Mouse (Mus musculus) layer of hippocampus, adult 9-10 months (tissue): ENCODE data around the gene Ryr3.
A peak's percentile ranks its signal among the peaks of the same experiment; 100 is the strongest.

Experiments used
- DNase-seq: peaks from one replicate; pipeline ENCODE4 v3.0.0; 2022; ENCODE audit warnings: low spot score

Ryr3 gene

DNA sequence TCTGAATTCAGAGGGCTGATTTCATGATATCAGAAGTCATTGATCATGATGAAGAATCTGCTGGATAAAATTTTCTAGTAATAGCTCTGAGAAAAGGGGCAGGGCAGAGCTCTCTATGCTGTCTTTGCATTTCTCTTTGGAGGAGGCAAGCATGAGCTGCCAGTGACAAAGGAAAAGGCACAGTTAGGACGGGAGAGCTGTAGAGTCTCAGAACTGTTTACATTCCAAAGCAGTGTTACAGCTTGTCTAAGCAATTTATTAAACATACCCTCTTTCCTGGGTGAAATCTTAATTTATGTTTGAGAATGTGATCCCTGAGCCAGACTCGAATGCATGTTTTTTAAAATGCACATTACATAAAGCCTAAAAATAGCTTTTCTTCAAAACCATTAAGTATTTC, 435.3 kb downstream of the Ryr3 start:
- no peak for DNase-seq

DNA sequence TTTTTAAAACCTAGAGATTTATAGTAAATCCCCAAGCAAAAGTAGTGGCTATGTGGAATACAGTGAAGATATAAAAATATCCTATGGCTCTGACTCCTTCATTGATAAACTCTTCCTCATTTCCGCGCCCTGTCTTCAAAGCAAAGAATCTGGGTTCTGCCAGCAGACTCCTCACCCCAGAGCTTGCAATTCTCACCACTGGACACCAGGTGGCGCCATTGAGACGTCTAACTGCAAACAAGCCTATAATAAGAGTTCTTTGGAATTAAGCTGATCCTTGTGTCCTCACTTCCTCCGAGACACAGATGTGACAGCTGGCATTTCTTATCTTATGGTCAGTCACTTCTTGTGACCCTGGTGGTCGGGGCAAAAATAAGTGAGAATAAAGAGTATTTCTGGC, 442.1 kb downstream of the Ryr3 start:
- peak; percentile 56 for DNase-seq

DNA sequence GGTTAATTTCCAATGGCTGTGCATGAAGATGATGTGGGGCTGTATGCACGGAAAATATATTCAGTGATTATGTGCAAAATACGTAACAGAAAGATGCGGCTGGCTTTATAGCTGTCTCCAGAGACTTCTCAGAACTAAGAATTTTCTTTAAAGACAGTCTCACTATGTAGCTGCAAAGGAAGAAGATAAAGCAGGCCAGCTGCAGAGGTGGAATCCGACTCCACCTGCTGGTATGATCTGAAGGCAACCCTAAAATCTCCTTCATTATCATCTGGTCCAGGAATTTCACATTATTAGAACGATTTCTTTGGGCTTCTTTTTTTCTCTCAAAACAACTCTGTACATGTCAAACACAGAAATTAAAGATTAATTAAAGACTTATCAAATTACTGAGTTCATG, 449.2 kb downstream of the Ryr3 start:
- no peak for DNase-seq

DNA sequence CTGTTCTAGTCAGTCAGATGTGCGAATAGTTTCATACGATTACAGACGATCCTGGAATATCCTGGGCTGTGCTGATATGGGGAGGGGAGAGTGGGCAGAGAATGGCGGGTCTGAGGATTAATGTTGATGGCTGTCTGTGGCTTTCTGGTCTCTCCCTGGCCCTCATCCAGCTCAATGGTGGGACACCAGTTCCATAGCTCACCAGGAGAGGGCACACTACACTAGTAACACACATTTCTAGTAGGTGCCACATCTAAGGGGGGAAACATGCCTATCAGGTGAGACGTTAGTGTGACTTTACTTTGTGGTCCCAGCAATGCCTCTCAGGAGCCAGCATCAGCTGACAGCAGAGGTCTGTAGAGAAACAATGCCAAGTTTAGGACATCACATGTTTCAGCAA, 451.9 kb downstream of the Ryr3 start:
- DNase-seq, result no peak

DNA sequence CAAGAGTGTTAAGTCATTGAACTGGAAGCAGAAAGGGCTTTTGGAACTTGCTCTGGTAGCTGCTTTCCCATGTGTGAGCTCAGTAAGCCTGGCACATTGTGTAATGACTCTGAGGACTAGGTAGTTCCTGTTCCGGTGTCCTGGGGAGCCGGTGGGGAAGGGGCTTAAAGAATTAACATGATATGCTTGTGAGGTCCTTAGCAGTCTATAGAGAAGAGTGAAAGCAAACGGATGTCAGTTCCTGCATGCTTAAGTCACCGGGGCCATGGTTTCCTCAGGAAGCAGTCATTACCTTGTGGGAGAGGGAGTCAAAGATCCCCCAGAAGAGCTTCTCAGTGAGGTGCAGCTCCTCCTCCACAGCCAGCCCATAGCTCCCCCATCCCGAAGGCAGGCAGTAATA, 452.6 kb downstream of the Ryr3 start:
- DNase-seq, result no peak

DNA sequence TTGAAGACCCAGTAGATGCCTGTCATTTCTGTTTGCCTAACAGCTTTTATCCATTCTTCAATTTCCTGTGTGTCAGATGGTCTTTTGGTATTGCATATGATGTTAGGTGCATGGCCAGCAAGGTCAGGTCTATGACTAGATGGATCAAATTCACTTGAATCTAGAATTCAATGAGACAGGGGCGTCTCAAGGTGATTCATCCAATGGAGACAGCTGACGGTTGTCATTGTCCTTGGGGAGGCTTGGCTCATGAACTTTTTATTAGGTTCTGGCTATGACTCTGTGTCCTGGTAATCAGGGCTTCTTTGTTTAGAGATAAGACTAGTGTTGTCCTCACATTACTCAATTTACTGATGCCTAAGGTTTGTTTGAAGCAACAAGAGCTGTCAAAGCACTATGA, 454.9 kb downstream of the Ryr3 start:
- DNase-seq, result no peak

DNA sequence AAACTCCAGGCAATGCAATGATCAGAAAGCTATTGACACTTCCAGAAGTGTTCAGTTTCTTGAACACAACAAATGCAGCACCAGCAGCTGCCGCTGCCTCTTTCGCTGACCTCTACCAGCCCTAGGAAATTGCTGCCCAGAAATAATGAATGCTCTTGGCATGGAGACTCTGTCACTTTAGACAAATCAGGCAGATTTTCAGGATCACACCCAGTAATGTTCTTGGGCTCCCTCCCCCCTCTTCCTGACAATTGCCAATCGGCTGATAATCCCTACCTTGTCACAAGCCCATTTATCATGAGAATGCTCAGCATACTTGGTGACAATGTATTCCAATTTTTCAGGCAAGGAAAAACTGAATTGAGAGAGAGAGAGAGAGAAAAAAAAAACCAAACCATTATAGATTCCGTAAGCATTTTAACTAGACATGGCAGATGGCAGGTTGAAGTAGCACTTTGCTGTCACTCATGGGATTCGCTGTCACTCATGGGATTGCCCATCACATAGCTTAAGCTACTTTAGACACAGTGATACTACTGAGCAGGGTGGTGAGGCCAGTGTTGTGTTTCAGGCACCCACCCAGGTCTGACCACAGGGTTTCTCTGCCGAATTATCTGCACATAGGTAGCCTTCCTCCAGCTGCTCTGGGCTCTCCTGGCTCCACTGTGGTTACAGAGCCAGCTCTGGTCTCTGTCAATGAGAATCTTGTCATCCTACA, 455.5 kb downstream of the Ryr3 start:
- DNase-seq, result no peak

DNA sequence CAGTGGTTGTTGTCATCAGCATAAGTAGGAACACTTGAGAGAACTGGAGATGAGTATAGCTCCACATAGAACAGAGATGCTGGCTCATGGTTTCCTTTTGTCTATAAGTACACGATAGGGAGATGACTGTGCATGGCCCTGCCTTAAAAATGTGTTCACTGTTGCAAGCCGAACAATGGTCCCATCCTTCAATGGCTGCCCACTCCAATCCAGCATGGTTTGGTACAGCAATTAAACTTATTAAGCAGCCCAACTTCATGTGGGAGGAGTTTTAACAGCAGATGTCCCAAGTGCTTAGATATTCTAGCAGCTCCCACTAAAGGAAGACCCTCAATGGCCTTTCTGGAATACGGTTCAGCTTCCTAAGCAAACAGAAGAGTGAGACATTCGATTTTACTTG, 456.2 kb downstream of the Ryr3 start:
- no peak for DNase-seq

DNA sequence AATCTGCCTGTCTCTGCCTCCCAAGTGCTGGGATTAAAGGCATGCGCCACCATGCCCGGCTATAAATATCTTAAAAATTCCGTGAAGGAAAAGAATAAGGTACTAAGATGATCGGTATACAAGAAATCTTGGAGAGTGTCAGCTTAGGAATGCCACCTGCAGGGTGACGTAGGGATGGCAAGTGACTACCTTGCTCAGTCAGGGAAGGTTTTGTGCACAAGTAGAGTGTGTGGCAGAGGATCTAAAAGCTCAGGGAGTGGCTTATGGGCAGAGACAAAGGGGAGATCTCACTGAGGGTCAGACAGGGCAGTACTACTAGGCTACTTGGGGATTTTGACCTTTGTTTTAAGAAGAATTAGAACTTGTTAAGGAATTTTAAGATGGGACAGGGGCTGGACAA, 457.2 kb downstream of the Ryr3 start:
- DNase-seq, result no peak

DNA sequence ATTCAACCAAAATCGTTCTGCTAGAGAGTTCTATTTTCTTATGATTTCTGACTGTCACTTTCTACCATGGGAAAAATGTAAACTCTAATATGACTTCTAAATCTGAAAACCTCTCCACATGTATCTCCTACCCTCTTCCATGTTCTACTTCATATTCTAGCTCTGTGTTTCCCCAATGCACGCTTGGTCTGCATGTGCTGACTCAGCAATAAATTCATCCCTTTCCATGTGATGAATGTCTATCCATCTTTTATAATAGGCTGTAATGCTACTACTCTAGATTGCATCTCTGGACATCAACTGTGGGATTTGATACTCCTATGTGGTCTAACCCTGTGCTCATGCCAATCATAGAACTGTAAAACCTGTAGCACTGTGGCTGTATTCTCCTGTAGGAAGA, 458.2 kb downstream of the Ryr3 start:
- DNase-seq, result no peak

DNA sequence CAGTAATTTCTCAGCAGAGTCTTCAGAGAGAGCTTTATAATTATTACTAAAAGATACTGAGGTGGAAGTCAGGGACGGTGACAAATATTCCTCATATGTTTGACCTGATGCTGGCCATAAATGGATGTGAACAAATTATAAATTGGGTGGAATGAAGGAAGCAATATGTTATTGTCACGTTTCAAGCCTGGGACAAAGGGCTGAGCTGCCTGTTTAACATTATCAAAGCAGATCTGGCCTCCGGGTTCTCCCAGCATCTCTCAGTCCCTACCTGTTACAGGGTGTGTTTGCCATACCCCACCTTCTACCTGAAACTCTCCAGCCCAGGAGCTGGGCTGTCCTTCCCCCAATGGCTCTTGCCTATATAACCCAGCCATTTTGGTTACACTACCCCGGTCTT, 463.6 kb downstream of the Ryr3 start:
- DNase-seq, result no peak

DNA sequence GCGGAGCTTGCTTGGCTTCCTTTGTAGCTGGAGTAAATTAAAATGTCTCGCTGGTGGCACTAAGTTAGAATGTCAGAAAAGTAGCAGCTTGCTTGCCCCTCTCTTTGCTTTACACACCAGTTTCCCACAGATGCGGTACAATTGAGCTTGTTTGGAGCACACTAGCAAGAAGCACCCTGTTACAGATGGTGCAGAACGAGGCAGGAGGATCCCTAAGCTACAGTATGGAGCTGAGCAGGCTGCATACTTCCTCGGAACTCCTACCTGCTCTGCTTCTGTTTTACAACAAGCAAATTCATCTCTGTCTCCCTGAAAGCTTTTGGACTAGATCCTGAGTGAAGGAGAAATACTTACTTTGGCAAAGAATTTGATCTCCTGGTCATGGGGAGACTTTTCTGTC, 465.5 kb downstream of the Ryr3 start:
- DNase-seq, result no peak

DNA sequence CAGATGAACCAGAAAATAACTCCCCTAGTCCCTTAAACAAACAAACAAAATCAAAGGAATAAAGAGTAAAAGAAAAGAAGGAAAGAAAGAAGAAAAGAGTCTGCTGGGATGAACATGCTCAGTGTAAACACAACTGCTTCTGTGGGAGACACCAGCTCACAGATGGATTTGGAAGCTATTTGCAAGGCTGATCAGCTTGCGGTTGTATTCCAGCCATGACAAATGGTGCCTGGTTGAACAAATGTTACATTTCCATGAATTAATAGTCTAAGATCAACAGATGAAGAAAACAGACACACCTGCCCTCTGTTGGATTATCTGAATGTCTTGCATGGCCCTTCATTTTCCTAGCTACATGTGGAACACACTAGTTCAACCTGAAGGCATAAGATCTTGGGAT, 468.4 kb downstream of the Ryr3 start:
- DNase-seq, result peak; percentile 27

DNA sequence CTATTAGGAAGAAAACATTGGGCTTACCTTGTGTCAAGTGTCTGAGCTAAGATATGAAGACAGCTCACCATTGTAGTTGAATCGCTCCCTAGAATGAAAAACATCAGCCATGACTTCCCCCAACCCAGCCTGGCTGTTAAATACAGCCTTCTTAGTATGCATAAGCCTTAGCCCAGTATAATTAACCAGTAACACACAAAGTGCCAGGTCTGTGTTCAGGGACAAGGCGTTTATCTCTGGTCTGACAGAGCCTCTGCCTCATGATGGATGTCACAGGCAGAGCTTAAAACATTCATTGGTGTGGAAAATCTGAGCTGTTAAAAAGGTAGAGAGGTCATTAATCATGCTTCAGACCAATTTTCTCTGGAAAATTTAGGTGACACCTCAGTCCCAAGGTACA, 484.0 kb downstream of the Ryr3 start:
- no peak for DNase-seq

DNA sequence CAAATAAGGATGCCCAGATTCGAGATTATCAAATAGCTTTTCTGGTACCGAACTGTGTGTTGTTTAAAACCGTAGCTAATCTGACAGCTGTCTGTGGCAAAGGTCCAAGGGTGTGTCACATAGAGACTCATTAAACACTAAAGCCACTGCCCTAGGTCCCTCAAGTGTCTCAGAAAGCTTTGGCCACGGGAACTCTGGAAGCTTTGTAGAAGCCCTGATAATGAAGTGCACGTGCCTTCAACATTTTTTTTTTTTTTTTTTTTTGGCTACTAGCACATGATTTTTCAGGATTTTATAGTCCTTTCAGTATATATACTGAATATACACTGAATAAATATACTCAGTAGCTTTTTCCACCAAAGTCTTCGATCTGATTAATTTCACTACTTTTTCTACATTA, 489.1 kb downstream of the Ryr3 start:
- no peak for DNase-seq

DNA sequence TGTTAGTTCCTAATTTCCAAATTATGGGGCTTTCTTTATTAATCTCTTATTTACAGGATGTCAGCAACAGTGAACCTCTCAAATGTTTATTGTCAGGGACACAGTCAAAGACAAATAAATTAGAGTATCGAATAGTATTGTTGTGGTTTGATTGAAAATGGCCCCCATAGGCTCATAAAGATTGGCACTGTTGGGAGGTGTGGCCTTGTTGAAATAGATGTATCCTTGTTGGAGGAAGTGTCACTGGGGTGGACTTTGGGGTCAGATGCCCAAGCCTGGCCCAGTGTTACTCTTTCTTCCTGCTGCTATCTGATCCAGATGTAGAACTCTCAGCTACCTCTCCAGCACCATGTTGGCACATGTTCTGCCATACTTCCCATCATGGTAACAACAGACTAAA, 495.7 kb downstream of the Ryr3 start:
- no peak for DNase-seq

DNA sequence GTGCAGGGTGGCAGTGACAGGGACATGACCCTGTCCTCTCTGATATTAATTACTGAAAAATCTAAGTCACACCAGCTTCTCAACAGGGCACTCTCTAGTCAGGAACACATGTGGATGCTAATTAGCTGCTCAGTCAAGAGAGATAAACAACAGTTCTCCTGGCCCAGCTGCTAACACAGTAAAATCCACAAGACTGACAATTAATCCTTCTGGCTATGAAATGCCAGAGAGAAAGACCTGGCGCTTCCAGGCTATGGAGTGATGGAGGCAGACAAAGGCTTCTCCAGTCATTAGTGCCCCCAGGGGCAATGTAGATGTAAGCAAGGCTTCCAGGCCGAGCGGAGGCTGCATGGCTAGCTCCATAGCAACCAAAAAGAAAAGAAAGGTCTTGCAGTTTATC, 496.2 kb downstream of the Ryr3 start:
- no peak for DNase-seq

DNA sequence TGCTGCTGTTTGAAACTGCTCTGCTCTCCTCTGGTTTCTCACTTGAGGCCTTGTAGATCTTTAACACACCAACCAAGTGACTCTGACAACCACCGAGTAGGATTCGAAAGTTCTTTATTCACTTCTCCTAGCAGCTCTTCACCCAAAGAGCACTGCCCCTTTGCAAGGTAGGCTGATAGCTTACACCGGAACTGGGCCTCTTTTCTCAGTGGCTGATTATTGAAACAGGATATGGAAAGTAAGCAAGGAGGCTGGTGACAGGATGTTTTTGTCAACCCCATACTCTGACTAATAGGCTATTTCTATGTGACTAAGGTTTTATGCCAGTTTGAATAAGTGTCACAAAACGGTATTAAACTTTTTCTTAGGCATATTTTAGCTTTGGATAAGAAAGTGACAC, 502.2 kb downstream of the Ryr3 start:
- no peak for DNase-seq

DNA sequence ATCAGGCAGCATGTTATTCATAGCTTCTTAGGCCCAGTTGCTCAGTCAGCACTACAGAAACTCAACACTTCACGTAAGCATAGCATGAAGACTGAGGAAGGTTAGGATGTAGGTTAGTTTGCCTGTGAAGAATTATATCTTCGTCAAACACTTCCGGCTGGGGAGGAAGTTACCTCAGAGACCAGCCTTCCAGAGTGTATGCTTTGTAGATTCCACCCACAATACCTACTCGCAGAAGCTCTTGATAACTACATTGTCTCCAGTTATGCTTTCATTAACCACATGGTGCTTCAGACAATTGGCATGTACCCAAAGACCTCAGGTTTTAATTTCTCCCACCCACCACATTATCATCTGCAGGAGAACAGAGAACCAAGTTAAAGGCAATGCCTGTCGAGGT, 535.1 kb downstream of the Ryr3 start:
- DNase-seq, result no peak

DNA sequence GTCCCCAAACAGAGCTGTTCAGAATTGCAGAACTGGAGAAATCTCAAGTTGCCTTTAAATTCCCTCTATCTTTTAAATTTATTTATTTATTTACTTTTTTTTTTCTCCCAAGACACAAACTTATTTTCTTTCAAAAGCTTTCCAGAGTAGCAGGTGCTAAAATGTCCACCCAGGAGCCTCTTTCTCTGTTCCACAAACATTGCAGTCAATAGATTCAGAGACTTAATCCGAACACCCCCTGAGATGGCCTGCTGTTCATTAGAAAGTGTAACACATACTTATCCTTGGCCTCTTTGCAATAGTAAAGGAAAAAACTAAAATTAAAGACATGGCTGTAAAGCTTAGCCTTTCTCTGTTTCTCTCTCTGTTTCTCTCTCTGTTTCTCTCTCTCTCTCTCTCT, 539.6 kb downstream of the Ryr3 start:
- no peak for DNase-seq

DNA sequence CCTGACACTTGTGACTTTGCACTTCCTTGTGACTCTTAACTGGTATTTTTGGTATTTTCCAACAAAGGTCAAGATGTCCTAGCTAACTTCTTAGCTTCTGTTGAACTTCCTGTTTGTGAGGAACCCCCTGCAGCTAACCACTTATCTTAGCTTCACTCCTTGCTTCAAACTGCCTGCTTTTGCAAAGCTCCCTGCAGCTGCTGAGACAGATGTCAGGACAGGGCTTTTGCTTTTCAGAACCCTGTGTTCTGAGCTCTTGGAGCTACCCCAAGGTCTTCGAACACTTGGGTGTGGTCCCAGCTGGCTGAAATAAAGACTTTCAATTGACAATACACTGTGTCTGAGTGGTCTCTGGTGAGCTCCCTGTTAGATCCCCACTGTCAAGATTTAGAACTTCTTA, 540.2 kb downstream of the Ryr3 start:
- DNase-seq, result no peak

DNA sequence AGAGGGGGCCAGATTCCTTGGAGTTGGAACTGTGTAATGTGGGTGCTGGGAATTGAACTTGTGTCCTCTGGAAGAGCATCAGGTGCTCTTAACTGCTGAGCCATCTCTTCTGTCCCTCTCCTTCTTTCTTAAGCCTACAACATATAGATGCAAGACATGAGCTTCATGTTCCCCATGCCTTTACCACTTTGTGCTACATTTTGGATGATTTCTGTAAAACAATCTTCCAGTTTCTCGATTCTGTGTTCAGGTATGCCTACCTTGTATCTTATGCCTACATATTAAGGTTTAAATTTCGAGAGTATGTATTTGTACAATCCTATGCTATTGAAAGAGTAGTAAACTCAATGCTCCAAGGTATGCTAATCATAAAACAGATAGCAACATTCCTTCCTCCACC, 540.7 kb downstream of the Ryr3 start:
- DNase-seq, result no peak

DNA sequence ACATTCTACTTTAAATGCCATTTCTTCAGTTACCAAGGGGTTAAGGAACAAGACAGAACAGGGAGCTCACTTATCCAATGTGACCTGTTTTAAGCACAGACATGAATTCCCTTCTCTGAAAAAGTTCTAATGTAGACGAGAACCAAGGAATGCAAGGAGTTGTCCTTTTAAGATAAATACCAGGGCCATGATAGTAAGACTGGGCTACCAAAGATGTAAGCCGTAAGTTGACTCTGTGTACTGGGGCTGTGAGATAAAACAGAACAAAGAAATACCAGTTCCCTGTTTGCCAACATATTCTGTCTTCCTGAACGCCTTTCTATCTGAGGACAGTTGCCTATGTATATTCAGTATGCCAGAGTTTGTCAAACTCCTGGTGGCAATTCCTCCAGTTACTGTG, 547.4 kb downstream of the Ryr3 start:
- DNase-seq, result no peak

DNA sequence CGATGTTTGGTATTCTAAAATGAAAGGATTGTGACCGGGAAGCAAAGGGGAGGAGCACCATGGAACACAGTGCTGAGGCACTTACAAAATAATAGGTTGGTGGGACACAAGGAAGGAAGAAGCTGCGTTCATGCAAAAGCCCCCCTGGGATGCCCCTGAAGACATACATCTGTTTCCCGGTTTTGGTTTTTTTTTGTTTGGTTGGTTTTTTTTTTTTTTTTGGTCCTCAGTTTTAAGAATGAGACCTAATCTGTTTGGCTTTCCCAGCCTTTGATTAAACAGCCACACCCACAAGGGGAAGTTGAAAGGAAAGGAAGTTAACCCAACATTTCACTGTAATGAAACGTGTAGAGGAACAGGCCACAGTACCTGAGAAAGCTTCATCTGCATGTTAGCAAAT, 560.8 kb downstream of the Ryr3 start:
- no peak for DNase-seq

DNA sequence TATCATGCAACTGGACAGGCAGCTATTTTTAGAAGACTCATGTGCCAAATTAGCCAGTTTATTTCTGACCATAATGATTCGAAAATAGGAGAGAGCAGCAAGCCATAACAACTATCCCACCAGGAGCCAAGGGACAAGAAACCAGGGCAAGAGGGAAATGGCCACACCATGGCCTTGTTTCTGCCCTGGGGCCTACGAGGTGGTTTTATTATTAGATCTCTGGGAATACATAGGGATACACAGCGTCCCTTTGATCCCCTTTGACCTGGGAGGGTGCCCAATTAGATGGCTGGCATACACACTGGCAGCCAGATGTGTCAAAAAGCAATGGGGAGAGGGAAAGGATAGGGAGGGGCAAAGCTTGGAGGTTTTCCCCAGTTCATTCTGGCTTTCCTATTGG, 563.1 kb downstream of the Ryr3 start:
- DNase-seq, result no peak
